9 mouse cellular contexts compared by ENCODE assay signal in the genomic region with DNA sequence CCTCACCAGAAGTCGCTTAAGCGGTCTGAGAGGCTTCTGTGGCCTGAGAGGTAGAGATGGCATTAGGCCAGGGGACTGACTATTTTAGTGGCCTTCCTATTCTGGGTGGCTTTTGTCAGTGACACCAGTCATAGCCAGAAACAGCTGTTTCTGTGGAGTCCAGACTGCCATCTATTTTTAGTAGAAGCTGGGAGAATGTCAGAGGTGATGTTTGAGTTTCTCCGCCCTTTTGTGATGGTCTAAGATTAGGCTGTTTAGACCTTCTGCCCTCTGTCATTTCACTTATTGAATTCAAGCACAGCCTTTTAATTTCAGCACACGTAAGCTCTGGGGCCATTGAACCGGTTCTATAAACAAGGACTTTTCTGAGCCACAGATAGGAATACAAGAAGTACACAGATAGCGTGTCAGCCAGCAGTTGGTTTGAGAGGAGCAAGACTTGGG. TPM values are rescaled to one million over a fixed set of nuclear protein-coding genes. Genes with fewer than 3 reads are reported as not detected.
DNase-seq lines count a peak whose midpoint lies in the region; ATAC-seq and TF ChIP-seq lines count a peak whose summit lies in the region.
"Had no signal": no experiment of that assay in that cellular context is flagged by ENCODE, and none has a peak within 500 bp of the region (broad histone marks: within the 10 kb centered on the region; RNA-seq: fewer than 3 reads in every experiment).

No protein-coding gene starts in this region.

- peak overlapping the region; percentile 47; the same call in 1 of the 2 replicates for H3K27ac ChIP-seq in kidney, embryonic 16.5 days (ENCODE audit: low read length)
- no peak overlapping the region for H3K27ac ChIP-seq in intestine, postnatal 0 days (ENCODE audit: low read depth, low read length)
- H3K27ac ChIP-seq: midbrain, embryonic 12.5 days had no signal

- ATAC-seq in kidney, embryonic 16.5 days (ENCODE audit: low FRiP score, low TSS enrichment), result peak; percentile 73
- ATAC-seq in intestine, postnatal 0 days, result no peak

- intact Hi-C loops in heart, postnatal 14 days (cut with DNase I), result loop anchor here (5.0 kb wide), 1 partner anchor 39 kb away; a partner anchor contains a TSS

- H3K9me3 ChIP-seq in kidney, embryonic 16.5 days (ENCODE audit: low read length), result no peaks in the 10 kb centered on the region
- H3K9me3 ChIP-seq in intestine, postnatal 0 days (ENCODE audit: control insufficient read depth), result no peaks in the 10 kb centered on the region
- H3K9me3 ChIP-seq: midbrain, embryonic 12.5 days had no signal

- no peak for TF ChIP-seq CTCF in intestine, postnatal 0 days (IDR thresholded peaks at IDR 0.05; ENCODE audit: low read depth)

- H3K4me1 ChIP-seq in kidney, embryonic 16.5 days (ENCODE audit: insufficient read depth, low read length), result peaks cover 18% of the 10 kb centered on the region
- no peaks in the 10 kb centered on the region for H3K4me1 ChIP-seq in intestine, postnatal 0 days (replicated peaks; ENCODE audit: control insufficient read depth, insufficient read depth, low read length)

- no peaks in the 10 kb centered on the region for H3K36me3 ChIP-seq in kidney, embryonic 16.5 days (ENCODE audit: insufficient read depth, low read length)
- H3K36me3 ChIP-seq in intestine, postnatal 0 days (ENCODE audit: control insufficient read depth, insufficient read depth), result no peaks in the 10 kb centered on the region
- H3K36me3 ChIP-seq: midbrain, embryonic 12.5 days had no signal

- no peak overlapping the region for H3K9ac ChIP-seq in kidney, embryonic 16.5 days (replicated peaks; ENCODE audit: low read length)
- no peak overlapping the region for H3K9ac ChIP-seq in intestine, postnatal 0 days (ENCODE audit: low read depth, low read length)
- H3K9ac ChIP-seq: midbrain, embryonic 12.5 days had no signal

- DNase-seq in kidney, adult 18-20 months, result no peak
- DNase-seq in heart, adult 18-20 months, result peak; percentile 81 to 89
- DNase-seq in heart, postnatal 14 days, result peak; percentile 46 to 73
- peak; percentile 67 for DNase-seq in lung, postnatal 25 days (ENCODE audit: low spot score)
- DNase-seq in cerebellum, adult 8-10 months, result no peak
- no peak for DNase-seq in left cerebral cortex, adult 18-20 months (ENCODE audit: low spot score in 2 of 2)

- WGBS in kidney, embryonic 16.5 days, result 38% methylated on average over 6 of the region's 6 CpGs
- 54% methylated on average over 6 of the region's 6 CpGs for WGBS in intestine, postnatal 0 days

- no peaks in the 10 kb centered on the region for H3K27me3 ChIP-seq in kidney, embryonic 16.5 days (ENCODE audit: insufficient read depth, low read length)
- no peaks in the 10 kb centered on the region for H3K27me3 ChIP-seq in intestine, postnatal 0 days (replicated peaks; ENCODE audit: control insufficient read depth, insufficient read depth, low read length)
- H3K27me3 ChIP-seq: midbrain, embryonic 12.5 days had no signal

- no peak overlapping the region for H3K4me2 ChIP-seq in kidney, embryonic 16.5 days (replicated peaks; ENCODE audit: low read depth, low read length)
- no peak overlapping the region for H3K4me2 ChIP-seq in intestine, postnatal 0 days (replicated peaks; ENCODE audit: low read depth)
- H3K4me2 ChIP-seq: midbrain, embryonic 12.5 days had no signal

- no peak overlapping the region for H3K4me3 ChIP-seq in kidney, embryonic 16.5 days (ENCODE audit: low read length)
- no peak overlapping the region for H3K4me3 ChIP-seq in intestine, postnatal 0 days (ENCODE audit: low read depth, low read length)
- H3K4me3 ChIP-seq: midbrain, embryonic 12.5 days had no signal

RNA-seq across cellular contexts. Expression of a gene that starts 40.8 kb away (rescaled TPM):
- 15.3 and 20.8 TPM in 2 replicates for polyA plus RNA-seq in kidney, embryonic 16.5 days (2015; fragmentation: Nextera tagmentation; extraction: Ambion mirVana)
- 10 to 100 TPM; 10.9 to 14.4 TPM for total RNA-seq in heart, adult 18-20 months (2021)
- total RNA-seq in heart, postnatal 14 days (2021), result 10 to 100 TPM; 17.5 to 17.7 TPM
- total RNA-seq in left cerebral cortex, adult 18-20 months (2021), result 10 to 100 TPM; 18.6 to 19.4 TPM
- 3.7 and 4.4 TPM in 2 replicates for polyA plus RNA-seq in intestine, postnatal 0 days (2015; fragmentation: Nextera tagmentation; extraction: Ambion mirVana)

Comparison
In these comparisons a context has a peak if more than half of its experiments do, and no peak if none do; other contexts are left out.
1. DNase-seq: peak in heart, adult 18-20 months (2 of 2), heart, postnatal 14 days (2 of 2) and lung, postnatal 25 days (single experiment); none in kidney, adult 18-20 months (single experiment), cerebellum, adult 8-10 months (single experiment) and left cerebral cortex, adult 18-20 months (0 of 2).